Mouse (Mus musculus): ENCODE measurements around the gene Gipc1. TPM values are rescaled to one million over a fixed set of nuclear protein-coding genes. Genes with fewer than 3 reads are reported as not detected.

The Gipc1 gene
- polyA plus RNA-seq, 1 experiment, result 58.6 TPM

- no peak for DNase-seq
- H3K4me1 ChIP-seq (ENCODE audit: control insufficient read depth, insufficient read depth, low read length), result no peaks in the 10 kb centered on the region
- TF ChIP-seq POLR2A (IDR thresholded peaks at IDR 0.05; ENCODE audit: borderline replicate concordance, extremely low read depth, low read depth, low read length) (no peak), CTCF (IDR thresholded peaks at IDR 0.05; ENCODE audit: insufficient read depth, low read length) (no peak)
- WGBS, result 78% methylated on average over 4 of the region's 4 CpGs
- no peak overlapping the region for H3K4me3 ChIP-seq (replicated peaks; ENCODE audit: extremely low read depth, low read depth, low read length)
Measured at GRCm38 (mm10) chr8:83703426-83703825, 50.9 kb downstream of the Gipc1 start.

- 61% methylated on average over 5 of the region's 5 CpGs for WGBS
- no peak overlapping the region for H3K4me3 ChIP-seq (replicated peaks; ENCODE audit: extremely low read depth, low read depth, low read length)
- no peak for TF ChIP-seq POLR2A (IDR thresholded peaks at IDR 0.05; ENCODE audit: borderline replicate concordance, extremely low read depth, low read depth, low read length)
- TF ChIP-seq CTCF (IDR thresholded peaks at IDR 0.05; ENCODE audit: insufficient read depth, low read length), result no peak
- H3K4me1 ChIP-seq (ENCODE audit: control insufficient read depth, insufficient read depth, low read length), result no peaks in the 10 kb centered on the region
- DNase-seq, result no peak
Measured at GRCm38 (mm10) chr8:83706411-83706810, 53.9 kb downstream of the Gipc1 start.

GRCm38 (mm10) chr8:83707554-83707953 is 55.1 kb downstream of the Gipc1 start:
- Histone ChIP-seq H3K4me1 (ENCODE audit: control insufficient read depth, insufficient read depth, low read length) (no peaks in the 10 kb centered on the region), H3K4me3 (replicated peaks; ENCODE audit: extremely low read depth, low read depth, low read length) (no peak overlapping the region)
- 62% methylated on average over 8 of the region's 8 CpGs for WGBS
- no peak for DNase-seq
- no peak for TF ChIP-seq CTCF (IDR thresholded peaks at IDR 0.05; ENCODE audit: insufficient read depth, low read length)
- no peak for TF ChIP-seq POLR2A (IDR thresholded peaks at IDR 0.05; ENCODE audit: borderline replicate concordance, extremely low read depth, low read depth, low read length)

Other genes with a start within 250 kb of the Gipc1 start
- gene Scoc, start 194.3 kb upstream of the Gipc1 start, polyA plus RNA-seq (2012; rRNA removed), result 9.7 and 12.6 TPM in 2 replicates
- gene Olfr370, start 116.9 kb upstream of the Gipc1 start, polyA plus RNA-seq (2012; rRNA removed), result not detected in 2 replicates
- gene Ndufb7, start 86.0 kb upstream of the Gipc1 start, polyA plus RNA-seq (2012; rRNA removed), result 269 and 286 TPM in 2 replicates
- gene Tecr, start 44.7 kb upstream of the Gipc1 start, polyA plus RNA-seq (2012; rRNA removed), result 416 and 565 TPM in 2 replicates
- gene Dnajb1, start 44.5 kb upstream of the Gipc1 start, polyA plus RNA-seq (2012; rRNA removed), result 23.5 and 26.4 TPM in 2 replicates
- 6.8 and 7.8 TPM in 2 replicates for gene Ptger1, start 14.0 kb downstream of the Gipc1 start, polyA plus RNA-seq (2012; rRNA removed)
- gene Pkn1, start 46.5 kb downstream of the Gipc1 start, polyA plus RNA-seq (2012; rRNA removed), result 148 and 168 TPM in 2 replicates
- 18.4 and 24.0 TPM in 2 replicates for gene Ddx39, start 62.5 kb downstream of the Gipc1 start, polyA plus RNA-seq (2012; rRNA removed)
- gene Adgre5, start 88.6 kb downstream of the Gipc1 start, polyA plus RNA-seq (2012; rRNA removed), result 557 and 634 TPM in 2 replicates
- gene Adgrl1, start 247.4 kb downstream of the Gipc1 start, polyA plus RNA-seq (2012; rRNA removed), result 81.1 and 86.4 TPM in 2 replicates

Measured in lung, adult 2 months (tissue).